In the genomic region with DNA sequence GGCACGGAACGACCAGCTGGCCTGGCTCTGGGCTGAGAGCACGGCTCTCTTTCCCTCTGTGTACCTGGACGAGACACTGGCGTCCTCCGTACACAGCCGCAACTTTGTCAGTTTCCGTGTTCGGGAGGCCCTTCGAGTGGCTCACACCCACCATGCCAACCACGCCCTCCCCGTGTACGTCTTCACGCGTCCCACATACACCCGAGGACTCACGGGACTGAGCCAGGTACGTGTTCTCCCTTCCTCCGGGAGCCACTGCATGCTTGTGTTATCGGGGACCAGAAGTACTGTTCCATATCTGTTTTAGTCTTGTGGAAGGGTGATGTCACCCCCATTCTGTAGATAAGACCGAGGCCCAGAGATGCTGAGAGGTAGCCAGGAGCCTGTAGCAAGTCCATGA, we compare ENCODE assay signal across 8 mouse cellular contexts. TPM values are rescaled to one million over a fixed set of nuclear protein-coding genes. Genes with fewer than 3 reads are reported as not detected.
A peak's percentile ranks its signal among the peaks of the same experiment; 100 is the strongest.
DNase-seq lines count a peak whose midpoint lies in the region; ATAC-seq and TF ChIP-seq lines count a peak whose summit lies in the region.
"Had no signal": no experiment of that assay in that cellular context is flagged by ENCODE, and none has a peak within 500 bp of the region (broad histone marks: within the 10 kb centered on the region; RNA-seq: fewer than 3 reads in every experiment).

No protein-coding gene starts in this region.

- H3K27ac ChIP-seq in hindbrain, embryonic 14.5 days = no peak overlapping the region

- H3K4me3 ChIP-seq in G1E (ENCODE audit: low read depth, low read length) = peak overlapping the region; percentile 79; the same call in 1 of the 2 replicates
- peak overlapping the region; percentile 82; the same call in 1 of the 2 replicates for H3K4me3 ChIP-seq in hindbrain, embryonic 14.5 days (replicated peaks; ENCODE audit: low read length)

- no peak for ATAC-seq in G1E (ENCODE audit: extremely low read depth, insufficient number of reproducible peaks, low FRiP score, poor library complexity, severe bottlenecking)
- ATAC-seq in hindbrain, embryonic 14.5 days (ENCODE audit: low FRiP score) = no peak
- ATAC-seq in megakaryocyte progenitor cell, adult 5-6 weeks (replicated peaks; ENCODE audit: poor library complexity) = peak; percentile 32
- no peak for ATAC-seq in activated CD4-positive, CD25-positive, alpha-beta regulatory T cell, adult 4 months

- peaks cover 82% of the 10 kb centered on the region for H3K4me1 ChIP-seq in G1E (ENCODE audit: insufficient read depth, low read depth, low read length)
- peaks cover 33% of the 10 kb centered on the region for H3K4me1 ChIP-seq in hindbrain, embryonic 14.5 days (replicated peaks; ENCODE audit: control insufficient read depth, insufficient read depth, low read length)

- peak overlapping the region; percentile 83 for H3K4me2 ChIP-seq in hindbrain, embryonic 14.5 days (replicated peaks)

- no peaks in the 10 kb centered on the region for H3K27me3 ChIP-seq in G1E (ENCODE audit: insufficient read depth, low read length)
- no peaks in the 10 kb centered on the region for H3K27me3 ChIP-seq in hindbrain, embryonic 14.5 days (ENCODE audit: control insufficient read depth, insufficient read depth, low read length)

- H3K36me3 ChIP-seq in G1E (replicated peaks) = peaks cover 52% of the 10 kb centered on the region
- peaks cover 52% of the 10 kb centered on the region for H3K36me3 ChIP-seq in hindbrain, embryonic 14.5 days (replicated peaks; ENCODE audit: control insufficient read depth, insufficient read depth)

- peak overlapping the region; percentile 87; the same call in 1 of the 2 replicates for H3K9ac ChIP-seq in hindbrain, embryonic 14.5 days

- TF ChIP-seq CTCF in G1E (IDR thresholded peaks at IDR 0.05; ENCODE audit: low read depth, low read length) = no peak

- WGBS in hindbrain, embryonic 14.5 days = 94% methylated on average over 21 of the region's 21 CpGs

- no peak for DNase-seq in G1E (ENCODE audit: low spot score)
- DNase-seq in c-Kit-negative CD71-positive TER-119-positive erythroid progenitor cells, embryonic 14.5 days (ENCODE audit: low read depth, low spot score) = peak; percentile 67
- no peak for DNase-seq in hindbrain, embryonic 14.5 days (ENCODE audit: low spot score)
- DNase-seq in urinary bladder, postnatal 14 days (ENCODE audit: low spot score) = no peak
- no peak for DNase-seq in layer of hippocampus, adult 11-12 months (ENCODE audit: low spot score)
- DNase-seq: thymus, postnatal 14 days had no signal

- H3K9me3 ChIP-seq in G1E (replicated peaks) = no peaks in the 10 kb centered on the region
- no peaks in the 10 kb centered on the region for H3K9me3 ChIP-seq in hindbrain, embryonic 14.5 days (ENCODE audit: control insufficient read depth, low read length)

RNA-seq across cellular contexts. Expression of a gene that starts 3.1 kb away (rescaled TPM):
- 11.7 and 16.8 TPM in 2 replicates for total RNA-seq in G1E (2014; fragmentation: Nextera tagmentation)
- total RNA-seq in G1E (2017) = 4.2 and 5.5 TPM in 2 replicates
- 28.9 and 33.9 TPM in 2 replicates for polyA plus RNA-seq in G1E (2012)
- 71.7 and 76.6 TPM in 2 replicates for polyA plus RNA-seq in hindbrain, embryonic 14.5 days (2014; fragmentation: Nextera tagmentation; extraction: Ambion mirVana)
- 6.6 and 7.3 TPM in 2 replicates for total RNA-seq in megakaryocyte progenitor cell, adult 5-6 weeks (2015)
- 2.8 and 4.1 TPM in 2 replicates for total RNA-seq in megakaryocyte progenitor cell, adult 5-6 weeks (2017)
- polyA plus RNA-seq in activated CD4-positive, CD25-positive, alpha-beta regulatory T cell, adult 4 months (2017; shearing (Covaris generic)) = 10 to 100 TPM; 10.2 to 12.8 TPM

RNA-seq across cellular contexts. Expression of a gene that starts 5.9 kb away (rescaled TPM):
- total RNA-seq in G1E (2014; fragmentation: Nextera tagmentation) = 6.6 and 7.3 TPM in 2 replicates
- total RNA-seq in G1E (2017) = 1.9 and 2.3 TPM in 2 replicates
- polyA plus RNA-seq in G1E (2012) = 1.4 and 2.2 TPM in 2 replicates
- 3.1 and 4.9 TPM in 2 replicates for polyA plus RNA-seq in hindbrain, embryonic 14.5 days (2014; fragmentation: Nextera tagmentation; extraction: Ambion mirVana)
- 0.44 and 0.54 TPM in 2 replicates for total RNA-seq in megakaryocyte progenitor cell, adult 5-6 weeks (2015)
- total RNA-seq in megakaryocyte progenitor cell, adult 5-6 weeks (2017) = 0.54 and 1.1 TPM in 2 replicates
- 1 to 10 TPM; 4.1 to 4.3 TPM for polyA plus RNA-seq in activated CD4-positive, CD25-positive, alpha-beta regulatory T cell, adult 4 months (2017; shearing (Covaris generic))

RNA-seq across cellular contexts. Expression of a gene that starts 7.8 kb away (rescaled TPM):
- 30.4 and 33.1 TPM in 2 replicates for total RNA-seq in G1E (2014; fragmentation: Nextera tagmentation)
- 16.0 and 21.3 TPM in 2 replicates for total RNA-seq in G1E (2017)
- 24.4 and 45.3 TPM in 2 replicates for polyA plus RNA-seq in G1E (2012)
- 115 and 130 TPM in 2 replicates for polyA plus RNA-seq in hindbrain, embryonic 14.5 days (2014; fragmentation: Nextera tagmentation; extraction: Ambion mirVana)
- total RNA-seq in megakaryocyte progenitor cell, adult 5-6 weeks (2015) = 16.7 and 17.1 TPM in 2 replicates
- 15.2 and 15.3 TPM in 2 replicates for total RNA-seq in megakaryocyte progenitor cell, adult 5-6 weeks (2017)
- 1 to 10 TPM; 7.3 to 7.8 TPM for polyA plus RNA-seq in activated CD4-positive, CD25-positive, alpha-beta regulatory T cell, adult 4 months (2017; shearing (Covaris generic))

RNA-seq across cellular contexts. Expression of a gene that starts 7.8 kb away (rescaled TPM):
- total RNA-seq in G1E (2014; fragmentation: Nextera tagmentation) = 17.1 and 17.4 TPM in 2 replicates
- total RNA-seq in G1E (2017) = 13.1 and 14.6 TPM in 2 replicates
- 53.5 and 53.8 TPM in 2 replicates for polyA plus RNA-seq in G1E (2012)
- polyA plus RNA-seq in hindbrain, embryonic 14.5 days (2014; fragmentation: Nextera tagmentation; extraction: Ambion mirVana) = 14.4 and 16.4 TPM in 2 replicates
- total RNA-seq in megakaryocyte progenitor cell, adult 5-6 weeks (2015) = 9.3 and 15.4 TPM in 2 replicates
- 9.3 and 10.4 TPM in 2 replicates for total RNA-seq in megakaryocyte progenitor cell, adult 5-6 weeks (2017)
- polyA plus RNA-seq in activated CD4-positive, CD25-positive, alpha-beta regulatory T cell, adult 4 months (2017; shearing (Covaris generic)) = 10 to 100 TPM; 16.6 to 21.7 TPM

RNA-seq across cellular contexts. Expression of a gene that starts 9.8 kb away (rescaled TPM):
- total RNA-seq in G1E (2014; fragmentation: Nextera tagmentation) (4.6 and 7.7 TPM in 2 replicates), G1E (2017) (1.1 and 1.4 TPM in 2 replicates)
- 0.29 and 0.53 TPM in 2 replicates for polyA plus RNA-seq in G1E (2012)
- 0.96 and 1.2 TPM in 2 replicates for polyA plus RNA-seq in hindbrain, embryonic 14.5 days (2014; fragmentation: Nextera tagmentation; extraction: Ambion mirVana)
- total RNA-seq in megakaryocyte progenitor cell, adult 5-6 weeks (2015) = 1.4 and 1.7 TPM in 2 replicates
- total RNA-seq in megakaryocyte progenitor cell, adult 5-6 weeks (2017) = 0.58 TPM in 1 of 2 replicates, not detected in the other
- polyA plus RNA-seq in activated CD4-positive, CD25-positive, alpha-beta regulatory T cell, adult 4 months (2017; shearing (Covaris generic)) = under 1 TPM; 0.25 to 0.90 TPM
